Mouse (Mus musculus) c-Kit-positive CD71-positive TER-119-negative erythroid progenitor cells, embryonic 14.5 days (primary cell): ENCODE results near the gene Stam2.

ENCODE experiments used
- DNase-seq: peaks from one replicate; pipeline ENCODE4 v3.0.0-alpha.2; 2013; ENCODE audit warnings: low read depth

Gene Stam2

GRCm38 (mm10) chr2:52720231-52721025 is 21.7 kb downstream of the Stam2 start:
- DNase-seq = no peak

GRCm38 (mm10) chr2:52717076-52717475 is 25.0 kb downstream of the Stam2 start:
- no peak for DNase-seq

GRCm38 (mm10) chr2:52715538-52715937 is 26.5 kb downstream of the Stam2 start:
- DNase-seq = no peak

DNA sequence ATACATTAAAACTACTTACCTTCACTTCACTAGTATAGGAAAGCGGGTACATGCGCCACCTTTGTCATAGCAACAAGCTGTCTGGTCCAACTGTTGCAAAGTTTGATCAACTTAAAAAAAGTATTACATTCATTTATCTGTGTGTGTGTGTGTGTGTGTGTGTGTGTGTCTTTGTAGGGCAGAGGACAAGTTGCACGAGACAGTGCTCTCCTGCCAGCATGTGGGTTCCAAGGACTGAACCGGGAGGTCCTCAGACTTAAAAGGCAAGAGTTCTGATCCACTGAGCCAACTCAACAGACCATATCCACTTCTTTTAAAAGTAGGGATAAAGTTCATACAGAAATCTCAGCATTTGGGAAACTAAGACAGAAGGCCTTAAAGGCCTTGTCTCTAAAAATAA is 28.0 kb downstream of the Stam2 start:
- DNase-seq = no peak

DNA sequence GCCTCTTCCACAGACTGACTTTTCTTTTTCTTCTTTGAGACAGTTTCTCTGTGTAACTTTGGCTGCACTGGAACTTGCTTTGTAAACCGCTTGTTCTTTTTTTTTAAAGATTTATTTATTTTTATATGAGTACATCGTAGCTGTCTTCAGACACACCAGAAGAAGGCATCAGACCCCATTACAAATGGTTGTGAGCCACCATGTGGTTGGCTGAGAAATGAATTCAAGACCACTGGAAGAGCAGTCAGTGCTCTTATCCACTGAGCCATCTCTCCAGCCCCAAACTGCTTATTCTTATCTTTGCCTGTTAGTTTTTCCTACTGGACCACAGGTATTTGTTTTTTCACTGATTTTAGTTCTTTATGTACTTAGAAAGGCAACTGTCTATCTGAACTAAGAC is 31.3 kb downstream of the Stam2 start:
- no peak for DNase-seq

DNA sequence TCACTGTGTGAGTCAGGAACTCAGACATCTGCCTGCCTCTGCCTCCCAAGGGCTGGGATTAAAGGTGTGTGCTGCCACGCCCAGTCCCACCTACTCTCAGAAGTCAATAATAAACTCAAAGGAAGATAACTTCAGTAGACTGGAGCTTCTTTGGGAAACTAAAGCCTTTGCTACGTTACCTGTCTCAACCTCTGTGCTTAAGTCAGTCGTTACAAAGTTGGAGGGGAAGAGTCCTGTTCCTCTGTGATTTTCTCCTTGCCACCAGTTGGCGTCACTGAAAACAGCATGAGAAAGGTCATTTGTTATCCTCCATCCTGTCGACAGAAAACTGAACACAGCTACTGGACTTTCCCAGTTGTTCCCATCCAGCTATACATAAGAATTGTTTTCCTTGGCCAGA is 32.7 kb downstream of the Stam2 start:
- no peak for DNase-seq

DNA sequence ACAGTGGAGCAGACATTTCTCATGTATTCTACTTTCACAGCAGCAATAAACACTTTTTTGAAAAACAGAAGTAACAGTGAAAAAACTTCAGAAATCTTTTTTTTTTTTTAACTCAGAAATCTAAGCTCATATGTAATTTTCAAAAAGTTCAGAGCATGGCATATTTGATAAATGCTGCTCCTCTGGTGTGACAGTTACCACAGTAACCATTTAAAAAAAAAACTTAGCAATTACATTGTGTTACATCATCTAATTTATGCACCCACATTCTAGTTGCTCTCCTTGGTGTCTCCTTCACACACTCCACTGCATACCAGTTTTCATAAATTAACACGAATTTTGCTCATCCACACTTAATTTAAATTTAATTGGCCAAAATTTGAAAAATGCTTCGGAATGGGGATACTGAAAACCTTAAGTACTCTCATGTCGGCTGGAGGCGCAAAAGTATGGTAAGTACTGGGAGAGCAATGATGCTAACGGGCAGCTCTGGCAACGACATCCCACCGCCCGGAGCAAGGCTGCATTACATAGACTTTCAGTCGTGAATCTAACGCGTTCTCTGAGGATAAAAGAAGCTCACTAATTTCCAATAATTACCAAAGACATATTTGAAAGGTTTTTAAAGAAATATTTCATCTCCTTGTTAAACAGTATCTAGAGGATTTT is 40.6 kb downstream of the Stam2 start:
- no peak for DNase-seq

- DNase-seq = no peak
Observed at GRCm38 (mm10) chr2:52700352-52700751, 41.7 kb downstream of the Stam2 start.

GRCm38 (mm10) chr2:52694604-52695003 is 47.5 kb downstream of the Stam2 start:
- no peak for DNase-seq

DNA sequence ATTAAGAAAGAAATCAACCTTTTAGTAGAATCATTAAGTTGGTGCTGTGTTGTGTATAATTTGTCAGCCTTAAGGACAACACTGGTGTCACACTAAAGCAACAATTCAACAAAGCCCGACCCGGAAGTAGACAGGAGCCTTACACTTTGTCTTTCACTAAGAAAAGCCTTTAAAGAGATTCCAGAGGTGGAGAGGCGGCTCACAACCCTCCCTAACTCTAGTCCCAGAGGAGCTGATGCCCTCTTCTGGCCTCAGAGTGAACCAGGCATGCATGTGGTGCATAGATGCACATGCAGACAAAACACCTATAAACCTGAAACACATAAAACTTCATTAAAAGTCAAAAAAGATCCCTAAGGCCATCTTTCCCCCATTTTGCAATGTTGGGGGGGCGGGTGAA is 50.3 kb downstream of the Stam2 start:
- DNase-seq = no peak

DNA sequence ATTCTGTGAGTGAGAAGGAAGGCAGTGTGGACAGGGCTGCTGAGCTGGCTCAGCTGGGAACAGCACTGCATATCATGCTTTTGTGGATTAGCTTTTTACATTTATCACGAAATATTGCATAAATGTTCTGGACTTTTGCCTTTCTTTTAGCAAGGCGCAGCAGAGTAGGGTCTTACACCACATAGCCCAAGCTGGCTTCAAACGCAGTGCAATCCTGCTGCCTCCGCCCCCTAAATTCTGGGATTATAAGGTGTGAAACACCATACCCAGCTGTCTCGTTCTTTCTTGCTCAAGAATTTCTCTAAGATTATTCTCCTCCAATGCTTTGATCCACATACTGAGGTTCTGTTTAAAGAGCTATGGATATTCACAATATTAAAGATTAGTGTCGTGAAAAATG is 55.5 kb downstream of the Stam2 start:
- no peak for DNase-seq

- DNase-seq = no peak
Observed at GRCm38 (mm10) chr2:52677589-52677988, 64.5 kb downstream of the Stam2 start.

DNA sequence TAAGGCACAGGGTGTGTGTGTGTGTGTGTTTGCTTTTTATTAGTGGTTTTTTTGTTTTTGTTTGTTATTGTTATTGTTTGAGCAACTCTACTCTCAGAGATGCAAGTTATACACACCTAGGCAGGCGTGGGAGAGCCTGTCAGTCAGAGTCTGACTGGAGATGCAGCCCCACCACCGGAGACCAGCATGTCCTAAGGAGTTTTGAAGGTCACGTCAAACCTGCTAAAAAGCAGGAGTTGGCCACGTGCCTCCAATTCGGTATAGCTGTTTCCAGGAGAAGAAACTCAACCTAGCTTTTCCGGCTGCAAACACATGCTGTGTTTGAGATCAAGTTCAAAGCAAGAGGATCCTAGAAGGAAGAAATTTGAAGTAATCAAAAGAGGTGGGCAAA is 65.2 kb downstream of the Stam2 start:
- DNase-seq = no peak

GRCm38 (mm10) chr2:52676023-52676912 is 65.8 kb downstream of the Stam2 start, which contains the start of gene Cacnb4:
Gene Cacnb4, minus strand, starts transcription at chr2:52676831.
- DNase-seq = no peak

DNA sequence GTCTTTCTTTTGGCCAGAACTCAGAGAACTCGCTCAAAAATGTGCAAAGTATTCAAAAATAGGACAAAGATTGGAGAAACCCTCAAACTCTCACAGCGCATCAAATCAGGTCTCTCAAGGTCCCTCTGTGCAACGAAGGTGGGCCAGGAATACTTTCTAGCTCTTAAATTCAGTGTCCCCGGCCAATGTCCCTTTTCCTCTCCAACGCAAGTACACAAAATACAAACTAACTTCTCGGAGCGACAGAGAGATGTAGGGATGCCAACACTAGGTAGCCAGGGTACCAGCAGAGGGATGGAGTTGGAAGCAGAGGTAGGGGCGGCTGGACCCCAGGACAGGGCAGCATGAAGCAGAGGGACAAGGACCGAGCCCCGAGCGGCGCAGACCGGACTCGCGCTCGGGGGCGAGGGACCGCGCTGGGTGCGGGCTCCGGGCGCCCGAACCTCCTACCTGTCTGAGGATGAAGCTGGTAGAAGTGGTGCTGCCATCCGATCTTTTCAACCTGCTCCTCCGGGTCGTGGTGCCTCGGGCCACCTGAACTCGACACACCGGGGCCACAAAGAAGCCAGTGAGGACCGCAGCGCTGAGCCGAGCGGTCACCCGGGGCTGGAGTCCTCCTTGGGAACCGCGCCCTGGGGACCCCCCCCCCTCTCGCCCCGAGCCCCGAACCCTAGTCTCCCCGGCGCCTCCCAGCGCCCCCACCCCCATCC is 66.6 kb downstream of the Stam2 start:
- DNase-seq = no peak

DNA sequence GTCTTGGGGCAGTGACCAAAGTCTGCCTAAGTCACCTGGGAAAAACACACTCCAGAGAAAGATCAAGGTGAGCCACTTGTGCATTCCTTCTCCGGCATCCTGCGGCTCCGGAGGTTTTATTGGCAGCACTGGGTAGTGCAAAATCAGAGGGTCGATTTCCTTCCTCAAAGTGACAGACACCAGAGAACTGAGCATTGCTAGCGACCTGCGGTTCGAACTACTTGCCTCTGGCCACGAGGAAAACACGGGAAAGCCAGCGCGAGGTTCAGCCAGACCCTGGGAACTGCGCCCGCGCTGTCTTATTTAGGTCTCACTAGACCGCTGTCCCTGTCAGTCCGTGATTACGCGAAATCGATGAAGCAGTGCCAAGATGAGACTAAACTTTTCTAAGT is 67.2 kb downstream of the Stam2 start:
- no peak for DNase-seq

- no peak for DNase-seq
Observed at GRCm38 (mm10) chr2:52673172-52673571, 68.9 kb downstream of the Stam2 start.

DNA sequence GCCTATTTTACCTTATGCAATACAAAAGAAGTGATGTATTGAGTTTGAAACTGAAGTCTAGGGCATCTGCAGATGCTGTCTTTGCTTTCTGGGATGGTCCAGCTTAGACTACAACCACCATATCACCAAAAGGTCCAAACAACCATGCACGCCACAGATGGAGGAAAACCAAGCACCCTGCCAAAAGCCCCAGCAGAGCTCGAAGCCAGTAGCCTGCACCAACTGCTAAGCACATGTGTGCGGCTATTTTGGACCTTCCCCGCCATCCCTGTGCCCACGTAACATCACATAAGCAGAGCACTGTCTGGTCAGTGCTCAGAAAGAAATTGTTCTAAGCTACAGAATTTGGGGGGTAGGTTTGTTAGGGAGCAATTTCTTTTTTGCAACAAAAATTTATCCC is 71.3 kb downstream of the Stam2 start:
- no peak for DNase-seq

DNA sequence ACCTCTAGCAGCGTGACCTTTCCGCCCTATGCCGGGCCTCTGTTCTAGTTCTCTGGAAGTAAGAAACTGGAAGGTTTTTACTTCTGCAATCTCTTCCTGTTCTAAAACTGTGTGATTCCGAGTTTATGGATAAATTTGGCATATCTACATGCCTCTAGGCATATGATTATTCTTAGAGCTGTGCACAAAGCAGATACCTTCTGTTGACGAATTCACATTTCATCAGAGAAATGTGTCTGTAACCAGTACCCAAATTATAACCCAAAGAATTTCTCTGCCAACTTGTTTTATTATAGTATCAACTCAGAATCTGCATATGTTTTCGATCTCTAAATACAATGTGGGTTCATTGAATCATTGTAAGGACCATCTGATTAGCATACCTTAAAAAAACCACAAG is 73.6 kb downstream of the Stam2 start:
- no peak for DNase-seq

DNA sequence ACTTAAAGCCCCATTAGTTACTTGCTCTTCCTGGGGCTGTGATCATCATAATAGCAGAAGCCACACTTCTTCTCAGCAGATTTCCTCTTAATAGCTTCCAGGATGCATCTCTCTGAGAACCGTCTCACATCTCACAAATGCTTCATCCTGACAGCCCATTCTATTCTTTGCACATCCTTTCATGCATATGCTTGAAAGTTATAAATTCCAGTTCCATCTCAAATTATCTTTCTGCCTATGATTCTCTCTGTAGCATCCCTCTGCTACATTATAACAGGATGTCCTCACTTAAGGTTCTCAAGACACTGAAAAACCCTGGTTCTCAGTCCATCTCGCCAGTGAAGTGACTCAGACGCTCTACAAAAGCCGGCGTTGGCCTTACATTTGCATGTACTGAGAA is 85.4 kb downstream of the Stam2 start:
- DNase-seq = no peak

DNA sequence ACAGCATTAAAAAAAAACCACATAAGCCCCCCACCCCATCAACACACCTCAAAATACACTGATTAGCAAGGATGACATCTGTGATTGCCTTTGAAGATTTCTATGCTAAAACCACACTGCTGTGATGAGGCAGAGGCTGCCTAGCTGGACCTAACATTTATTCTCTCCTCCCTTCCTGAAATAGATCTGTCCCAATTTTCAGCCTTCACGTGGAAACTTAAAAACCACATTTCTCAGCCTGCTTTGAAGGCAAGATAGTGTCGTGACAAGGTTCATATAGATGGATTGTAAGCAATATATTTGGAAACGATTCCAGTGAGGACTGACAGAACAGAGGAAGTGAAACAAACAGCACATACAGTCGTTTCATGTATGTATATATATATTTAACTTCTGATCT is 87.5 kb downstream of the Stam2 start:
- DNase-seq = no peak

GRCm38 (mm10) chr2:52651547-52651946 is 90.5 kb downstream of the Stam2 start:
- DNase-seq = no peak
